Mouse (Mus musculus) testis, adult 2 months (tissue): Measurements from ENCODE around the gene Grin2a.

ENCODE experiments used
- CTCF ChIP-seq: fragments of 200-500 bp; IDR thresholded peaks from 2 replicates; pipeline ENCODE4 v1.5.1; 2012; ENCODE audit warnings: low read depth, mild to moderate bottlenecking, inconsistent platforms, low read length, moderate library complexity; ENCODE audit not compliant: control insufficient read depth, insufficient read depth, insufficient replicate concordance
- POLR2A ChIP-seq: fragments of 200-500 bp; IDR thresholded peaks from 2 replicates; pipeline ENCODE4 v1.6.1; 2012; ENCODE audit warnings: low read depth, mild to moderate bottlenecking, inconsistent platforms, low read length, moderate library complexity; ENCODE audit not compliant: control insufficient read depth

DNA sequence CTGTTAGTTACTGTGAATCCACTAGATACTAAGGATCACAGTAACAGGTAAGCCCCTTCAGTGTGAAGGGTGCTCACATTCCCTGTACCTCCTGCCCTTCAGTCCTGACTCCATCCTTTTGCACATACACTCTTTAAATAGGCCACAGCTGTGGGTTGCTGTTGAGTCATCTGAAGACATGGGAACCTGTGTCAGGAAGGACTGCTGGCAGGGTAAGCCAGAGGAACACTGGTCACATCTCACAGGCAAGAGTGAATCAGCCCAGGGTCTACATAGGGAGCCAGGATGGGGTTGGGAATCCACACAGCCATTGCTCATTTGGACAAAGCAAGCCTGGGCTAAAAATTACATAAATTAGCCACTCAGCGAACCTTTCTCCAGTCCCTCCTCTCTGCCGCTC, 392.8 kb downstream of the Grin2a start:
- TF ChIP-seq POLR2A (no peak), CTCF (no peak)
